Mouse (Mus musculus): ENCODE measurements around the gene 2810006K23Rik.

GRCm38 (mm10) chr5:124282854-124283253 is 45.0 kb upstream of the 2810006K23Rik start:
- TF ChIP-seq MYOD1 (IDR thresholded peaks at IDR 0.05; ENCODE audit: control insufficient read depth, insufficient read length, low read depth) (no peak), MAX (IDR thresholded peaks at IDR 0.05) (no peak), USF1 (IDR thresholded peaks at IDR 0.05; ENCODE audit: low read depth) (no peak), CTCF (IDR thresholded peaks at IDR 0.05; ENCODE audit: control insufficient read depth, insufficient read depth, insufficient read length) (no peak), FOSL1 (IDR thresholded peaks at IDR 0.05; ENCODE audit: insufficient read depth, low read length, poor library complexity, severe bottlenecking) (no peak), CEBPB (IDR thresholded peaks at IDR 0.05; ENCODE audit: low read depth) (no peak)
